Mouse (Mus musculus) liver, adult 2 months (tissue): ENCODE measurements at regions not wholly inside any gene's neighbourhood (a gene's known extent, or its start where the extent isn't known, plus 50 kb on each side); places are given as distances from the start of the nearest gene placed in this dataset.

ENCODE experiments used
- DNase-seq: peaks from one replicate; pipeline ENCODE4 v3.0.0-alpha.2; 2011; ENCODE audit warnings: low read depth, low spot score; ENCODE audit errors: extremely low read depth
- H3K27ac ChIP-seq: fragments of 200-500 bp; replicated peaks from 2 replicates; pipeline ENCODE4 v1.5.1; 2012; ENCODE audit warnings: low read depth, mild to moderate bottlenecking, control low read depth, inconsistent platforms, low read length; ENCODE audit not compliant: insufficient read depth
- H3K27me3 ChIP-seq: fragments of 200-500 bp; 2 replicates; pipeline ENCODE4 v1.6.1; 2012; ENCODE audit warnings: mild to moderate bottlenecking, moderate library complexity, low read length, inconsistent platforms; ENCODE audit not compliant: control insufficient read depth, insufficient read depth
- H3K36me3 ChIP-seq: fragments of 200-500 bp; 2 replicates; pipeline ENCODE4 v1.6.1; 2012; ENCODE audit warnings: low read length, inconsistent platforms; ENCODE audit not compliant: control insufficient read depth, insufficient read depth
- H3K4me1 ChIP-seq: fragments of 200-500 bp; 2 replicates; pipeline ENCODE4 v1.6.1; 2011; ENCODE audit warnings: low read length; ENCODE audit not compliant: control insufficient read depth, insufficient read depth
- H3K4me3 ChIP-seq: fragments of 200-500 bp; 2 replicates; pipeline ENCODE4 v1.5.1; 2011; ENCODE audit warnings: low read depth, mild to moderate bottlenecking, control low read depth, low read length, moderate library complexity; ENCODE audit not compliant: insufficient read depth
- H3K79me2 ChIP-seq: fragments of 200-500 bp; 2 replicates; pipeline ENCODE4 v1.6.1; 2012; ENCODE audit warnings: inconsistent platforms, mild to moderate bottlenecking, low read length, moderate library complexity; ENCODE audit not compliant: control insufficient read depth, insufficient read depth
- H3K9ac ChIP-seq: fragments of 200-500 bp; 2 replicates; pipeline ENCODE4 v1.6.1; 2012; ENCODE audit warnings: low read depth, mild to moderate bottlenecking, control low read depth, inconsistent platforms, low read length
- CTCF ChIP-seq: fragments of 200-500 bp; IDR thresholded peaks from 2 replicates; pipeline ENCODE4 v1.5.1; 2011; ENCODE audit warnings: low read depth, low read length, control low read depth
- POLR2A ChIP-seq: fragments of 200-500 bp; IDR thresholded peaks from 2 replicates; pipeline ENCODE4 v1.6.1; 2011; ENCODE audit warnings: low read length, control low read depth; ENCODE audit not compliant: insufficient read depth; ENCODE audit errors: extremely low read depth
- WGBS: fragments of 180-500 bp; shearing (Covaris S2); methylation state at CpG from one replicate; pipeline ENCODE4 v1.1.7; 2018; 5-methylcytosine and 5-hydroxymethylcytosine counted together

DNA sequence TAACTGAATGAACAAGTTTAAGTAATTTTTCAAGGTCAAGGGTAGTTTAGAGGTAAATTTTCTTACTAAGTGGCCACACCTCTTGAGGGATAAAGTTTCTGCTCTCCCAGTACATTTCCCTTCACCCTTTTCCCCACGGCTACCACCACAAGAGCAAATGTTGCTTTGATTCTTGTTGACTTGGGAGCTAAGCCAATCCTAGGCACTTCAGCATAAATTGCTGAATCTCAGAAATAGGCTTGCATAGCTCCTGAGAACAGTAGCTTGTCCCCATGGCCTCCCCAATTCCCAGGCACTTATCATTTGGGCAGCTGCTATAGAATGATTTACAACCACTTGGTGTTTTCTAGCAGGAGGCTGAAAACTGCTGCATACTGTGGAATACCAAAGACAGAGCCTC is 510.1 kb downstream of the Grin2a start:
- Histone ChIP-seq H3K27ac (no peak overlapping the region), H3K79me2 (no peaks in the 10 kb centered on the region), H3K4me3 (no peak overlapping the region), H3K27me3 (no peaks in the 10 kb centered on the region), H3K9ac (no peak overlapping the region), H3K4me1 (no peaks in the 10 kb centered on the region), H3K36me3 (no peaks in the 10 kb centered on the region)
- TF ChIP-seq POLR2A (no peak), CTCF (no peak)
- no peak for DNase-seq
- WGBS: 24% methylated on average over 1 of the region's 1 CpGs

DNA sequence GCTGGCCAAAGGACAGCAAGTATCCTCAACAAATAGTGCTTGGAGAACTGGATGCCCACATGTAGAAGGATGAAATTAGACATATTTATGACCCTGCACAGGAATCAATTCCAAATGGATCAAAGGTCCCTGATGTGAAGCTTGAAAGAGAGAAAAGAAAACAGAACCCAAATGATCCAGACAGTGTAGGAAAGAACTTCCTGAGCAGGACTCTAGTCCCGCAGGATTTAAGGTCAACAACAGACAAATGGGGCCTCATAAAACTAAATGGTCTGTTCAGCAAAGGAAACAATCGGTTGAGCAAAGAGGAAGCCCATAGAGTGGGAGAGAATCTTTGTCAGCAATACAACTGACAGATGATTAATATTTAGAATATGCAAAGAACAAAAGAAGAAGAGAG is 497.1 kb downstream of the Grin2a start:
- no peak overlapping the region for H3K27ac ChIP-seq
- H3K4me3 ChIP-seq: no peak overlapping the region
- H3K79me2 ChIP-seq: no peaks in the 10 kb centered on the region
- H3K27me3 ChIP-seq: no peaks in the 10 kb centered on the region
- DNase-seq: no peak
- TF ChIP-seq CTCF (no peak), POLR2A (no peak)
- no peaks in the 10 kb centered on the region for H3K36me3 ChIP-seq
- no peak overlapping the region for H3K9ac ChIP-seq
- no peaks in the 10 kb centered on the region for H3K4me1 ChIP-seq
- 64% methylated on average over 2 of the region's 2 CpGs for WGBS

DNA sequence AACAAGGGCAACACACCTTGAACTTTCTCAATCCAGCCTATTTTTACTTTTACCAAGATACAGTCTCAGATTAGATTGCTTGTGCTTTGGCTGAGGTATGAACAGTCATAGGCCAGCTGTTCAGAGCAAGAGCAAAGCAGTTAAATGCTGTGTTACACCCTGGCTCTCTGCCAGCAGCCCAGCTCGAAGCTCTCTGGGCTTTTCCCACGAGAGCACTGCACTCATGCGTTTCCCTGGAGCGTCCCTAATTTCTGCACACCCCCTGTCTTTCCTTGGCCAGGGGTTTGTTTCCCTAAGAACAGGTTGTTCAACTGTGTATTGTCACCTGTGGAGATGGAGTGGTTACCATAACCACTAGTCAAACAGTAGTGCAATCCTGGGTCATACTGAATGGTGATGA is 493.6 kb downstream of the Grin2a start:
- WGBS: 30% methylated on average over 4 of the region's 4 CpGs
- Histone ChIP-seq H3K36me3 (no peaks in the 10 kb centered on the region), H3K9ac (no peak overlapping the region), H3K27ac (no peak overlapping the region), H3K27me3 (no peaks in the 10 kb centered on the region), H3K79me2 (no peaks in the 10 kb centered on the region), H3K4me3 (no peak overlapping the region), H3K4me1 (no peaks in the 10 kb centered on the region)
- no peak for TF ChIP-seq POLR2A
- no peak for TF ChIP-seq CTCF
- no peak for DNase-seq

DNA sequence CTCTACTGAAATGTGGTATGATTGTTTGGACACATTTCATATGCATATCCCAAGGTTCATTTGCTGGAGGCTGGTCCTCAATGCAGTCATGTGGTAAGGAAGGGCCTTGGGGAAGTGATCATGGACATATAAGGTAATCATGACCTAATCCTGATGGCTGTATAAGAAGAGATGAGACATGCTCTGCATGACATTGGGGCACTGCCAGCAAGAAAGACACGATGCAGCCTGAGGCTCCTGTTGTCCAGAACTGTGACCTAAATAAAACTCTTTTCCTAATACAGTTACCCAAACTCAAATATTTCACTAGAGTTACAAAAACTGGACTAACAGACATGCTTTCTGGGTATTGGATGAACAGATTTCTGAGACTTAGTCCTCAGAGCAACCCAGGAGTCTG is 485.7 kb downstream of the Grin2a start:
- Histone ChIP-seq H3K27ac (no peak overlapping the region), H3K27me3 (no peaks in the 10 kb centered on the region), H3K4me3 (no peak overlapping the region), H3K79me2 (no peaks in the 10 kb centered on the region), H3K9ac (no peak overlapping the region), H3K36me3 (no peaks in the 10 kb centered on the region), H3K4me1 (no peaks in the 10 kb centered on the region)
- DNase-seq: no peak
- TF ChIP-seq CTCF (no peak), POLR2A (no peak)
- 61% methylated on average over 1 of the region's 1 CpGs for WGBS

DNA sequence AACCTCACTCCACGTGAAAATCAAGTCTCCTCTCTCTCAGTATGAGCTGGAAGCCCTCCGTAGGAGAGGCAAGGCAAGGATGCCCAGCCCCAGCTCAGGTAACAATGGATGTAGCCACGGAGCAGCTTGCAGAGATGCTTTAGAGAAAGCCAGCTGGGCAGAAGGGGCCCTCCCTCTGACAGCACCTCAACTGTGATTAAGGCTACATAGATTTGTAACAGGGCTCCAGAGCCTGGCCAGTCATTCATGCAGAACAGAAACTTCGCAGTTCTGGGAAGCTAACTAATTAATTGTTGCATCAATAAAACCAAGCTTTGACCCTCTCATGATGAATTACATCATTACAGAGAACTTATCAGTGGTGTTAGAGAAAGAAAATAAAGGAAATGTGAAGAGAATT is 480.8 kb downstream of the Grin2a start:
- Histone ChIP-seq H3K27ac (no peak overlapping the region), H3K27me3 (no peaks in the 10 kb centered on the region), H3K4me1 (no peaks in the 10 kb centered on the region), H3K79me2 (no peaks in the 10 kb centered on the region), H3K9ac (no peak overlapping the region), H3K4me3 (no peak overlapping the region), H3K36me3 (no peaks in the 10 kb centered on the region)
- no peak for DNase-seq
- TF ChIP-seq CTCF (no peak), POLR2A (no peak)
- 61% methylated on average over 4 of the region's 4 CpGs for WGBS
